Mouse (Mus musculus): ENCODE results near the gene Rps13.

Rps13 gene

DNA sequence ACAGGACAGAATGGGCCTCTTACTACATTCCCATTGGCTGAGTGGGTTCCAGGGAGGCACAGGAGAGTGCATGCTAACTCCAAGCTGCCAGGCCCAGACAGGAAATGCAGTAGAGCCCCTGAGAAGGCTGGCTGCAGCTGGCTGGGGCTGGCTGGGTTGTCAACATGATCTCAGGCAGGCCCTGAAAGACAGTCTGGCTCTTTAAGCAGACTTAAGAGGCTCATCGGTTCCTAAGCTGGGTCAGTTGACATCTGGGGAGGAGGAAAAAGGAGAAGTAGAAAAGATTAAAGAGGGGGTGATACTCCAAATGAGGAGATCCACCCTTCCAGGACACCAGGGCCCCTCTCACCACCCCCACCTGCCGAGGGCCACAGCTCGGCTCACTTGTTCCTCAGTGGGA lies 39.0 kb downstream of the Rps13 start:
- no peak for DNase-seq (ENCODE audit: inconsistent age in 2 of 2, low spot score in 1 of 2)

DNA sequence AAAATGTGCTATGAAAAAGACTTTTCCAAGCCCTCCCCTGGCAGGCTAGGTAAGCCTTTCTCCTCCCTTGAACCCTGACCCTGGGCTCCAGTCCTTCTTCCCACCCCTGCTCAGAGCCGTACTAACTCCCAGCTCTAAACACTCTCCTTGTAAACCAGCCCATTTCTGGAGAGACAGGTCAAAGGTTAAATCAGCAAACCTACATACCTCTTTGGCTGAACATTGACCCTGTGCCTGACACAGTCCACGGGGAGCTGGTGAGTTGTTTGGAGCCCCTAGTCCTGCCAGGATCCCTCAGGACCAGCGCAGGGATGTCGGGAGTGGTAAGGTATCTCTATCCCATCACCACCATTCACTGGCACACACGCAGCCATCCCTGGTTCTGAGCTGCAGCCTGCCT lies 41.6 kb downstream of the Rps13 start:
- DNase-seq (ENCODE audit: inconsistent age in 2 of 2, low spot score in 1 of 2) = no peak

DNA sequence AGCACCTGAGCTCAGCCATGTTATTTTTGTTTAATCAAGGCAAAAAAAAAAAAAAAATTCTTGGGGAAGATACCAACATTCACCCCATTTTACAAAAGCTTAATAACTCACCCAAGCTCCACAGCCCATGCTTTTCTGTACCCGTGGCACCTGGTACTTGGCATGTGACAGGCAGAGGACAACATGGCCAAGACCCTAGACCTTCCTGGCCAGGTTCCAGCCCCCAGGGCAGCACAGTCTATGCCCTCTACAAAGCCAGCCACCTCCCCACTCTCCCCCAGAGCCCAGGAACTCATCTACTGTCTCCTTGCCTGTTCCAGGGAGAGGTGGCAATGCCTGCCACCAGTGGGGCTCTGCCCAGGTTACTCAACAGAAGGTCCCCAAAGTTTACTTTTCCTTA lies 43.4 kb downstream of the Rps13 start:
- DNase-seq (ENCODE audit: inconsistent age in 2 of 2, low spot score in 1 of 2) = no peak

DNA sequence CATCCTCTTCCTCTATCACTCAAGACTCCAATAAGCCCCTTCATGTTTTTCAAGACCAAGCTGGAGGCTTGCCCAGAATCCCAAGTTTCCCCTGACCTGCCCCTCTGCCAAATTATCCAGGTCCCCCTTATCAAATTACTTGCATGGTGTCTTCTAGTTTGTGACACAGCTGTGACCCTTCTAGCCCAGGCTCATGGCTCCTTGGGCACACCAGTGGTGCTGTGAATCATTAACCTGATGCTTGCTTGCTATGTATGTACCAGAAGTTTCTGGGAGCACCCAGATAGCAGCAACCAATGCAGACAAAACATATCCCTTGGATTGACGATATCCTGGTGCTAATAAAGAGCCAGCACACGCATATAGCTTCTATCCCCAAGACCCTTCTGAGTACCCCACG lies 45.0 kb downstream of the Rps13 start:
- no peak for DNase-seq (ENCODE audit: inconsistent age in 2 of 2, low spot score in 1 of 2)

DNA sequence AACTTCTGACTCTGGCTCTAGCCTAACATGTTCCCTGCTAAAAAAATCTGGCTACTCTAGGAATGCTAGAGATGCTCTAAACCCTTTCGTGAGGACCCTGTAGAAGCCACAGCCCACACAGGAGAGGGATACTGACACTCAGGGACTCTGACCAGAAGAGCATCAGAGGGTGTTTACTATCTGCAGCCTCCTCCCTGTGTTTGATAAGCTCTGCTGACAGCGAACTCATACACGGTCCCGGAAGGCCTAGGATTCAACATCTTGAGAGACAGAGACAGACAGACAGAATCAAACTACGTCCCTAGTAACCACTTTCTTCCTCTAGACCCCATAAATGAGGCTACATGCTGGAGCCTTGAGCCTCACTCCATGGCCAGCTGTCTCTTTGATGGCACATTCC lies 46.0 kb downstream of the Rps13 start:
- DNase-seq (ENCODE audit: inconsistent age in 2 of 2, low spot score in 1 of 2) = peak in 1 of 2 experiments; percentile 64

DNA sequence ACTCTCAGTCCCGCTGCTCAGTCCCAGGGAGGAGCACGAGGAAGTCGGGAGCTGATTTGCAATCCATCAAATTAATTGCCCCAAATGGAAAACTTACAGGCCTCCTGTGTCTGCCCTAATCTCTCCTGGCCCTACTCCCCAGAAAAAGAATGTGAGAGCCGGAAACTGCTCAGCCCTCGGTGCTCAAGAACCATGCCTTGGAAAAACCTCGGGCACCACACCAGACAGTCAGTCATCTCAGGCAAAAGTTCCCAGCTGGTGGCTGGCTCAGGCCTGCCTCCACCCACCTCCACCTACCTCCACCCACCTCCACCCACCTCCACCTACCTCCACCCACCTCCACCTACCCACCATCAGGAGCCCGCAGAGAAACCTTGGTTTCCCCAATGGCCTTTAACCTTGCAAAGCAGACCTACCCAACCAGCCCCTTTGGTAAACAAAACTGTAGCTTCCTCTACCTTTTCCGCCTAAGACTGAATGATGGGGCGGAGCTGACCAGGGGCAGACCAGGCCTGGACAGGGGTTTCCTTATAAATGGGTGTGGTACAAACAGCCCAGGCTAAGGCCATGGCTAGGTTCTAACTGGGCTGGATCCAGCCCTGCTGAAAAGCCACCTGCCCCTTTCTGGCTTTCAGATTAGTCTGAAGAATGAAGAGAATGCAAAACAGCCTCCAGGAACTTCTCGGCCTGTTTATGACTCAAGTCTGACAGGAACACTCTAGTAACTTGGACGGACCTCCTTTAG lies 47.2 kb downstream of the Rps13 start:
- DNase-seq (ENCODE audit: inconsistent age in 2 of 2, low spot score in 1 of 2) = no peak

DNA sequence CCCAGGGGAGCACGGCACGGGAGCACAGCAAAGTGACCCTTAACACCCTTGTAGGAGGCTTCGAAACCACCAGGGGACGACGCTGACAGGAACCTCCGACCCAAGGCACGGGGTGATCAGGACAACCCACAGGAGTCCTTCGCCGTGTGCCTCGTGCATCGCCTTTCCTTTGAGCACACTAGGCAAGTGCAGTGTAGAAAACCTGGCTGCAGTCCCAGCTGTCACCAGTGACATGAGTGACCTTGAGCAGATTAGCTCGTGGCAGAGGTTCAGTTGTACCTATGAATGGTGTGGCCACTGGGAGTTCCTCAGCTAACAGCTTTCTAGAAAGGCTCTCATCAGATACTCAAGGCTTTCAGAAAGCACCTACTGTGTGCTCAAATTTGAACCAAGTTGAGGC lies 47.8 kb downstream of the Rps13 start:
- DNase-seq (ENCODE audit: inconsistent age in 2 of 2, low spot score in 1 of 2) = peak; percentile 88 to 93

DNA sequence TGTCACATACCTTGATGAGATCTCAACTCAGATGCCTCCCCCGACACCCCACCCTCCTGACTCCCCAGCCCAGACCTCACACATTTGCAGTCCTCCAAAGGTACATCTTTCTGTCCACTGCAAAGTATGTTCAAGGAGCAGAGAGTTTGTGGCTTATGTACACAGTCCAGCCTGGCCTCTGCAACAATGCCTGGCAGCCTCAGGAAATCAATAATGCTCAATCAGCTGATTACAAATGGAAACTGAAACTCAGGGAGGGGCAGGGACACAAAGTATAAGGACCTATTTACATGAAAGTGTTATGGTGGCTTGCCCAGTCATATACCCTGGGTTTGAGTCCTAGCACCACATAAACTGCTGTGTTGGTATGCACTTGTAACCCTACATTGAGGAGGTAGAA lies 48.8 kb downstream of the Rps13 start:
- no peak for DNase-seq (ENCODE audit: inconsistent age in 2 of 2, low spot score in 1 of 2)

DNA sequence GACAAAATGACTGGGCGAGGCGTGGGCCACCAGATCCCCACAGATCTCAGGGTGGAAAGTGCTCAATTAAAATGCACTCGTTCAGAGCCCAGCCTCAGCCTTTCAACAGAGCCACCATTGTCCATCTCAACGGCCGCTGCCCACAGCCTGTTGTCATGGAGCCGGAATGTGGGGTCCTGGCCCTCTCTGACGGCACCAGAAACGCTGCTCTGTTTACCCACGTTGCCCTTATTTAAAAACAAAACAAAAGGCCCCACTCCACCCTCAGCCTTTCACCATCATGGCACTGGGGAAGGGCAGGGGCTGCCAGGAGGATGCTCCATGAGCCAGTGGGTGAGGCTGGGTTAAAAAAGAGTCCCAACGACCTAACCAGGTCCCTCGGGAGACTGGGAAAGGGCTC lies 51.2 kb downstream of the Rps13 start:
- no peak for DNase-seq (ENCODE audit: inconsistent age in 2 of 2, low spot score in 1 of 2)

Data from adrenal gland, adult (tissue).